Mouse (Mus musculus) E14TG2a.4 (cell line): ENCODE data around the gene Ctcf.
A peak's percentile ranks its signal among the peaks of the same experiment; 100 is the strongest.

Source experiments
- H3K27me3 ChIP-seq: 2 replicates; pipeline ENCODE4 v1.6.1; 2014; ENCODE audit warnings: low read length, control low read depth; ENCODE audit not compliant: insufficient read depth
- H3K36me3 ChIP-seq: 2 replicates; pipeline ENCODE4 v1.6.1; 2014; ENCODE audit warnings: low read length, control low read depth; ENCODE audit not compliant: insufficient read depth
- H3K4me1 ChIP-seq: replicated peaks from 2 replicates; pipeline ENCODE4 v1.6.1; 2014; ENCODE audit warnings: low read depth, low read length, control low read depth
- H3K4me3 ChIP-seq: replicated peaks from 2 replicates; pipeline ENCODE4 v1.5.1; 2014; ENCODE audit warnings: mild to moderate bottlenecking, low read length
- H3K9me3 ChIP-seq: 2 replicates; pipeline ENCODE4 v1.6.1; 2014; ENCODE audit warnings: low read length, control low read depth
- CTCF ChIP-seq: conservative IDR thresholded peaks from 2 replicates; pipeline ENCODE4 v1.5.1; 2014; ENCODE audit warnings: low read length
- NANOG ChIP-seq: IDR thresholded peaks from 2 replicates; pipeline ENCODE4 v1.6.1; 2014; ENCODE audit warnings: borderline replicate concordance, low read length, mixed read lengths
- POU5F1 ChIP-seq: IDR thresholded peaks from 2 replicates; pipeline ENCODE4 v1.6.1; 2014; ENCODE audit warnings: low read length, borderline replicate concordance

Ctcf gene

GRCm38 (mm10) chr8:105722861-105723260 is 86.5 kb downstream of the Ctcf start:
- H3K36me3 ChIP-seq, result peaks cover 18% of the 10 kb centered on the region
- no peak overlapping the region for H3K4me3 ChIP-seq
- H3K4me1 ChIP-seq, result peaks cover 43% of the 10 kb centered on the region
- no peak for TF ChIP-seq CTCF
- no peak for TF ChIP-seq NANOG
- no peak for TF ChIP-seq POU5F1
- no peaks in the 10 kb centered on the region for H3K27me3 ChIP-seq
- no peaks in the 10 kb centered on the region for H3K9me3 ChIP-seq

GRCm38 (mm10) chr8:105725726-105726125 is 89.4 kb downstream of the Ctcf start:
- Histone ChIP-seq H3K27me3 (no peaks in the 10 kb centered on the region), H3K36me3 (peaks cover 22% of the 10 kb centered on the region), H3K9me3 (no peaks in the 10 kb centered on the region), H3K4me1 (peaks cover 42% of the 10 kb centered on the region), H3K4me3 (no peak overlapping the region)
- no peak for TF ChIP-seq CTCF
- TF ChIP-seq NANOG, result no peak
- TF ChIP-seq POU5F1, result no peak

- no peak for TF ChIP-seq CTCF
- TF ChIP-seq NANOG, result no peak
- no peak for TF ChIP-seq POU5F1
- H3K27me3 ChIP-seq, result no peaks in the 10 kb centered on the region
- H3K4me3 ChIP-seq, result peak overlapping the region; percentile 57
- H3K36me3 ChIP-seq, result peaks cover 21% of the 10 kb centered on the region
- peaks cover 42% of the 10 kb centered on the region for H3K4me1 ChIP-seq
- no peaks in the 10 kb centered on the region for H3K9me3 ChIP-seq
Measured at GRCm38 (mm10) chr8:105727397-105728124, 91.2 kb downstream of the Ctcf start.

- Histone ChIP-seq H3K4me1 (peaks cover 12% of the 10 kb centered on the region), H3K27me3 (no peaks in the 10 kb centered on the region), H3K9me3 (no peaks in the 10 kb centered on the region), H3K36me3 (0 out of 2 replicates have a peak, but pooled peaks cover 9% of the 10 kb centered on the region), H3K4me3 (no peak overlapping the region)
- no peak for TF ChIP-seq POU5F1
Measured at GRCm38 (mm10) chr8:105732186-105732585, 95.8 kb downstream of the Ctcf start.
